In genomic region chr12:8402084-8402483, GRCm38 (mm10) we compare ENCODE assay signal across 9 mouse cellular contexts.
DNase-seq lines count a peak whose midpoint lies in the region; ATAC-seq and TF ChIP-seq lines count a peak whose summit lies in the region.
"Had no signal": no experiment of that assay in that cellular context is flagged by ENCODE, and none has a peak within 500 bp of the region (broad histone marks: within the 10 kb centered on the region; RNA-seq: fewer than 3 reads in every experiment).

No protein-coding gene starts in this region.

- H3K4me2 ChIP-seq in liver, postnatal 0 days (ENCODE audit: low read depth, low read length) = no peak overlapping the region
- no peak overlapping the region for H3K4me2 ChIP-seq in liver, embryonic 11.5 days
- H3K4me2 ChIP-seq in intestine, embryonic 14.5 days (ENCODE audit: low read length) = no peak overlapping the region
- H3K4me2 ChIP-seq in midbrain, embryonic 16.5 days (ENCODE audit: low read length) = no peak overlapping the region

- H3K9ac ChIP-seq in liver, postnatal 0 days (replicated peaks) = no peak overlapping the region
- no peak overlapping the region for H3K9ac ChIP-seq in liver, embryonic 11.5 days (ENCODE audit: low read depth, low read length)
- H3K9ac ChIP-seq in intestine, embryonic 14.5 days (ENCODE audit: low read length) = no peak overlapping the region
- no peak overlapping the region for H3K9ac ChIP-seq in midbrain, embryonic 16.5 days (ENCODE audit: low read depth, low read length)

- peak; percentile 23; the same call in 1 of the 2 replicates for ATAC-seq in liver, postnatal 0 days
- ATAC-seq in liver, embryonic 11.5 days (replicated peaks; ENCODE audit: low FRiP score) = no peak
- ATAC-seq in intestine, embryonic 14.5 days (replicated peaks; ENCODE audit: low FRiP score, low TSS enrichment, low read depth) = peak; percentile 71; the same call in 1 of the 2 replicates
- peak; percentile 39; the same call in 1 of the 2 replicates for ATAC-seq in midbrain, embryonic 16.5 days
- no peak for ATAC-seq in megakaryocyte, adult 5-6 weeks (ENCODE audit: poor library complexity, severe bottlenecking)

- TF ChIP-seq CTCF in liver, postnatal 0 days (IDR thresholded peaks at IDR 0.05; ENCODE audit: low read depth) = no peak

- no peaks in the 10 kb centered on the region for H3K9me3 ChIP-seq in liver, postnatal 0 days (ENCODE audit: low read length)
- no peaks in the 10 kb centered on the region for H3K9me3 ChIP-seq in liver, embryonic 11.5 days (ENCODE audit: control insufficient read depth, low read length)
- H3K9me3 ChIP-seq in intestine, embryonic 14.5 days (ENCODE audit: control insufficient read depth, low read length) = no peaks in the 10 kb centered on the region
- H3K9me3 ChIP-seq in midbrain, embryonic 16.5 days (replicated peaks; ENCODE audit: control insufficient read depth, low read length, poor library complexity, severe bottlenecking) = no peaks in the 10 kb centered on the region

- DNase-seq in adrenal gland, postnatal 14 days = peak; percentile 16
- DNase-seq in adrenal gland, postnatal 36 days = no peak
- no peak for DNase-seq in liver, postnatal 0 days
- DNase-seq in liver, embryonic 11.5 days (ENCODE audit: low spot score) = no peak
- no peak for DNase-seq in intestine, embryonic 14.5 days (ENCODE audit: low spot score)
- no peak for DNase-seq in layer of hippocampus, adult 11-12 months (ENCODE audit: low spot score)
- DNase-seq: right cerebral cortex, adult 18-20 months had no signal

- no peak overlapping the region for H3K4me3 ChIP-seq in liver, postnatal 0 days (ENCODE audit: low read depth, low read length)
- H3K4me3 ChIP-seq in liver, embryonic 11.5 days (ENCODE audit: low read depth, low read length) = no peak overlapping the region
- no peak overlapping the region for H3K4me3 ChIP-seq in intestine, embryonic 14.5 days (ENCODE audit: low read depth, low read length)
- no peak overlapping the region for H3K4me3 ChIP-seq in midbrain, embryonic 16.5 days (ENCODE audit: low read depth, low read length)

- no peaks in the 10 kb centered on the region for H3K36me3 ChIP-seq in liver, postnatal 0 days (replicated peaks; ENCODE audit: insufficient read depth, low read length)
- no peaks in the 10 kb centered on the region for H3K36me3 ChIP-seq in liver, embryonic 11.5 days (ENCODE audit: control insufficient read depth, insufficient read depth, low read length)
- no peaks in the 10 kb centered on the region for H3K36me3 ChIP-seq in intestine, embryonic 14.5 days (ENCODE audit: control insufficient read depth, insufficient read depth, low read length)
- no peaks in the 10 kb centered on the region for H3K36me3 ChIP-seq in midbrain, embryonic 16.5 days (ENCODE audit: control insufficient read depth, insufficient read depth, low read length)

- WGBS in liver, postnatal 0 days (ENCODE audit: insufficient replicate concordance) = 51% methylated on average over 5 of the region's 5 CpGs
- WGBS in liver, embryonic 11.5 days = 50% methylated on average over 5 of the region's 5 CpGs
- WGBS in intestine, embryonic 14.5 days = 21% methylated on average over 5 of the region's 5 CpGs
- 24% methylated on average over 5 of the region's 5 CpGs for WGBS in midbrain, embryonic 16.5 days

- TF ChIP-seq EP300 in liver, postnatal 0 days (IDR thresholded peaks at IDR 0.05; ENCODE audit: low read depth) = no peak

- no peaks in the 10 kb centered on the region for H3K27me3 ChIP-seq in liver, postnatal 0 days (ENCODE audit: insufficient read depth, low read length)
- no peaks in the 10 kb centered on the region for H3K27me3 ChIP-seq in liver, embryonic 11.5 days (replicated peaks; ENCODE audit: control insufficient read depth, insufficient read depth, low read length)
- H3K27me3 ChIP-seq in intestine, embryonic 14.5 days (replicated peaks; ENCODE audit: control insufficient read depth, insufficient read depth, low read length) = no peaks in the 10 kb centered on the region
- no peaks in the 10 kb centered on the region for H3K27me3 ChIP-seq in midbrain, embryonic 16.5 days (ENCODE audit: control insufficient read depth, insufficient read depth, low read depth, low read length)

- peaks cover 7% of the 10 kb centered on the region; the same call in 1 of the 2 replicates for H3K4me1 ChIP-seq in liver, postnatal 0 days (ENCODE audit: insufficient read depth)
- no peaks in the 10 kb centered on the region for H3K4me1 ChIP-seq in liver, embryonic 11.5 days (replicated peaks; ENCODE audit: control insufficient read depth, insufficient read depth, low read length)
- peaks cover 9% of the 10 kb centered on the region for H3K4me1 ChIP-seq in intestine, embryonic 14.5 days (replicated peaks; ENCODE audit: control insufficient read depth, insufficient read depth, low read length)
- no peaks in the 10 kb centered on the region for H3K4me1 ChIP-seq in midbrain, embryonic 16.5 days (ENCODE audit: control insufficient read depth, insufficient read depth, low read length)

- no peak overlapping the region for H3K27ac ChIP-seq in liver, postnatal 0 days (ENCODE audit: low read depth)
- H3K27ac ChIP-seq in liver, embryonic 11.5 days (ENCODE audit: low read depth, low read length) = no peak overlapping the region
- peak overlapping the region; percentile 11; the same call in 1 of the 2 replicates for H3K27ac ChIP-seq in intestine, embryonic 14.5 days (ENCODE audit: low read depth)
- no peak overlapping the region for H3K27ac ChIP-seq in midbrain, embryonic 16.5 days (ENCODE audit: low read length)

Comparison
In these comparisons a context has a peak if more than half of its experiments do, and no peak if none do; other contexts are left out.
1. ATAC-seq: peak in liver, postnatal 0 days (single experiment), intestine, embryonic 14.5 days (single experiment) and midbrain, embryonic 16.5 days (single experiment); none in liver, embryonic 11.5 days (single experiment) and megakaryocyte, adult 5-6 weeks (single experiment).